Mouse (Mus musculus): ENCODE measurements around the gene Col4a4.

The Col4a4 gene

GRCm38 (mm10) chr1:82474461-82474961 lies 112.1 kb downstream of the Col4a4 start:
- DNase-seq, result no peak

DNA sequence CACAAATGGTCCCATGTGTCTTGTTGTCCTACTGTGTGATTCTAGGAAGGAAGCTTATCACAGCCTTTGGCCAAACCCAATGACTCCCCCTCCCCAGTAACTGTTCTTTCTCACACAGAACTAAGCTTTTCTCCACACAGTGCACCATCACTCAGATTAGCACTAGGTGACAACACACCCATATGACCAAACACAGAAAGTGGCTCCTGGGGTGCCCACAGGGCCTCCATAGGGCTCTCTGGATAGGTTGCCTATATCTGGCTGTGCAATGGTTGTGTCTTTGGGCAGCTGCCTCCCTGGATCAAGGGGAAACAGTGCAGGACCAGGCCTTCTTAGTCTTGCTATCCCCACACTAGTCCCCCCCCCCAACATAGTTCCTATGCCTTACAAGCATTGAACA lies 113.2 kb downstream of the Col4a4 start:
- no peak for DNase-seq

DNA sequence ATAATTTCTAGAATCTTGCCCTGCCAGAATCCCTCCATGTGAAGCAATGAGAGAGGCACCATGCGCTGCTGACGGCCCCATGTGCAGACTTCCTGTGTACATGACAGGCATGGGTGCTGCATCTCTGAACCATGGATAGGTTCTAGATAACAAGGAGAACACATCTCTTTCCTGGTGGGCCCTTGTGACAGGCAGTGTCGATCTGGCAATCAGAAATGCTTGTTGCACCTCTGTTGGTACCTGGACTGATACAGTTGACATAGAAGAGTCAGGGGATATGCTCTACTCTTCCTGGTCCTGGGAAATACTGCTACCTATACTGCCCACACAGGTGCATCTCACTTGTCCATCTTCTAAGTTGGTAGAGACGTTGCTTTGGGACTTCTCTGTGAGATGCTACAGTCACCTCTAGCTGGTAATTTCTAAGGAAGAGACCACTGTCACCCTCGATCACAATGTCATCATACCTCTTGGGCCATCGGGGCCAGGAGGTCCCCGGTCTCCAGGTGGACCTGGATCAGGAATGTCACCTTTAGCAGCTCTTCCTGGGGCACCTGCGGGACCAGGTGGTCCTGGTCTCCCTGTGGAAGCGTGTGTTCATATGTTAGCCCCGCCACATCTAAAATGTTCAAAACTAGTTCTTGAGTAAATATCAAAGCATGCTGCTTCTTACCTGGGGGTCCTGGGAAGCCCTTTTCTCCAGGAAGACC lies 116.0 kb downstream of the Col4a4 start:
- DNase-seq, result no peak

DNA sequence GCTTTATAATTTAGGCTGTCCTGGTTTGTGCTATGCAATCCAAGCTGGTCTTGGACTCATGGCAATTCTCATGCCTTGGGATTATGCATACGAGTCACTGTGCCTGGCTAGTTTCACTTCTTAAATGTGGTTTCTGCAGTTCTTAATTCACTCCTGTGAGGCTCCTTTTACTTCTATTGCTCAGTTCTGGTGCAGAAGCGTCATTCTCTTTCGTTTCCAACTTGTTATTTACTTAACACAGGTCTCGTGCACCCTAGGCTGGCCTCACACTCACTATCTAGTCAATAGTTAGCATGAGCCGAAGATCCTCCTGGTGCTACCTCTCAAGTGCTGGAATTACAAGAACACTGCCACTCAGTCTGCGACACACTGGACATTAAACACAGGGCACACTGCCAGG lies 117.8 kb downstream of the Col4a4 start:
- no peak for DNase-seq

GRCm38 (mm10) chr1:82465321-82465853 lies 121.3 kb downstream of the Col4a4 start:
- DNase-seq, result no peak

GRCm38 (mm10) chr1:82461041-82461440 lies 125.6 kb downstream of the Col4a4 start:
- DNase-seq, result no peak

- DNase-seq, result no peak
Measured at GRCm38 (mm10) chr1:82459926-82460325, 126.7 kb downstream of the Col4a4 start.

GRCm38 (mm10) chr1:82459350-82459749 lies 127.3 kb downstream of the Col4a4 start:
- no peak for DNase-seq

DNA sequence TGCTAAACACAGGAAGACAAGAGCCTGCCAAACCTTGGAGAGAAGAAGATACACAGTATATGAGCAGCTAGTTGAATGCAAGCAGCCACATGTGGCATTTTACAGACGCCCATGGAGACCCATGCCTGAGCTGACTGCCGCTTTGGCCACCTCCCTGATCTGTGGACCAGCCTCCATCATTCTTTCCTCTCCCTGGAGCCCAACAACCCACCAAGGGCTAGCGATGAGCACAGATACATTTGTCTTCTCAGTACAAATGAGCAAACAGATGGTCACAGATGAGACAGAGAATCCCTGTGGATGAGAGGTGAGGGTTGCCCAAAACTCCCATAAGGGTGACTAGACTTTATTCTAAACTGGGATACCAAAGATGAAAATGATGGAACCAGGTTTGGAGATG lies 132.6 kb downstream of the Col4a4 start:
- DNase-seq, result no peak

- no peak for DNase-seq
Measured at GRCm38 (mm10) chr1:82451927-82452651, 134.6 kb downstream of the Col4a4 start.

- DNase-seq, result no peak
Measured at GRCm38 (mm10) chr1:82449851-82450250, 136.8 kb downstream of the Col4a4 start.

- DNase-seq, result no peak
Measured at GRCm38 (mm10) chr1:82446049-82446448, 140.6 kb downstream of the Col4a4 start.

GRCm38 (mm10) chr1:82443517-82443916 lies 143.1 kb downstream of the Col4a4 start:
- DNase-seq, result no peak

DNA sequence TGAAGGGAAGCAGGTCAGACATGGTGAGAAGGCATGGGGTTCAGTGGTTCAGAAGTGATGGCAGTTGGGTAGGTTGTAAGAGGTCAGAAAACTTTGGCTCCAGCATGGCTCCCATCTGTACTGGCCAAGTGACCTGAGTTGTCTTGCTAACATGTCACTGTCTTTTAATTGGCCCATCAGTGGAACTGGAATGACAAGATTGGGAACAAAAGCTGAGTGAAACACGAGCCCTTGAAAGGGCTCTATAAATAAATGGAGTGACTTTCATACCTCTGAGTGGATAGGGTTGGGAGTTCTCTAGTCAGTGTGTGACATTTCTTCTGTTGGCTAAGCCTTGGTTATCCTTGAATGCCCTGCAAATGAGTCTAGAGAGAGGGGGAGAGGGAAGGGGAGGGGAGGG lies 146.5 kb downstream of the Col4a4 start:
- no peak for DNase-seq

GRCm38 (mm10) chr1:82437273-82437672 lies 149.4 kb downstream of the Col4a4 start:
- DNase-seq, result no peak

GRCm38 (mm10) chr1:82433649-82434005 lies 153.0 kb downstream of the Col4a4 start:
- DNase-seq, result no peak

DNA sequence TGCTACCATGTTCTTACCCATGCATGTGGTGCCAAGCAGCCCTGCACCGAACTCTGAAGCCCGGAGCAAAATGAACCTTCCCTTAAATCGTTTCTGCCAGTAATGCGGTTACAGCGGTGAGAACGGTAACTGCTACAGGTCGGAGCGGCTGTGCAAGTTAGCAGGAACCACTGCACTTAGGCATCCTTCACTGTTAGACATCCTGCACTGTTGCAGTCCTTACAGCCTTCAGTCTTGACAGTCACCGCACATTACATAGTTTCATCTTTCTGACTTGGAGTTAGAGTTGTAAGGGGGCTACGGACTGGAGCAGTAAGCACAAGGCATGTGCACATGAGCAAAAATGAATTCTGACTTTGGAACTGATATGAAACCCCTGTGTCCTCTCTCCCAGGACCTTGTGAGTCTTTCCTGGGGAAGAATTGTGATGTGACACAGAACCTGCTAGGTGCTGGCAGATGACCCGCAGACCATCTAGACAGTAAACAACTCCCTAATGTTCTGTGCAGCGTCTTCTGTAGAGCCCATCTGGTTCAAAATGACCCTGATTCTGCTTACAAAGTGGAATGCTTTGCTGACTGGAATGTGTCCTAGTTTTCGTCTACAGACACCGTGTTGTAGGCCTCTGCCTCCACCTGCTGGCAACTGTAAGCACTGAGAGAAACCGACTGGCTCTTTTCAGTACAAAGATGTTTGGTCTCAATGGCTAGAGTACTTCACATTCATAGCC lies 153.6 kb downstream of the Col4a4 start:
- no peak for DNase-seq

- no peak for DNase-seq
Measured at GRCm38 (mm10) chr1:82429061-82429460, 157.6 kb downstream of the Col4a4 start.

DNA sequence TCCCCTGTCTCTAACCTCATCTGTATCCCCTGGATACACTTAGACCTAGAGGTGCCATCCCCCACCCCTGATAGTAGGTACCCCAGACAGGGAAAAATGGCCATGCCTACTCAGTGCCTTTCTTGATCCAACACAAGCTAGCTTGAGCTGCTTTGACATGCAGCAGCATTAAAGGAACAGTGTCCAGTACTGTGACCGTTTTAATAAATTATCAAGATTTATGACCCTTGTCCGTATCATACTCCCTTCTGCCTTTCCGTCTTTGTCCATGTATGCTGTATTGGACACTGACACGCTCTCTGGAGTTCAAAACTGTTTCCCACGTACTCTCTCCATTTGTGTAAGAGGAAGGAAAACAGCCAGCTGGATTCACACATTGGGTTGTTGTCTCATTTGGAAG lies 158.9 kb downstream of the Col4a4 start:
- no peak for DNase-seq

DNA sequence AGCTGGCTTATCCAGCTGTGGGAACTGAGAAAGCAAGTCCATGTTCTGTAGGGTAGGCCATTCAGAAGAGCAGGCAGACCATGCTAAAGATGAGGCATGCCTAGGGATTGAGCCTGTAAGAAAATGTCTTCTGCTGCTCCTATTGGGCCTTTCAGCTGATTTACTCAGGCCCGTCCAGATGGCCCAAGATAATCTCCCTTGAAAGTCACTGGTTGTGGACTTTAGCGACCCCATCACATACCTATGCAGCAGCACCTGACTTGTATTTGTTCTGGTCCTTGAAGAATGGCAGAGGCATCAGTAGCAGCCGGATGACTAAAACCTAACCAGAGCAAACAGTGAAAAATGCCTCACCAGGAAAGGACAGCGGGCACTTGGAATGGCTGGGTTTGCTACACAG lies 171.0 kb downstream of the Col4a4 start:
- no peak for DNase-seq

DNA sequence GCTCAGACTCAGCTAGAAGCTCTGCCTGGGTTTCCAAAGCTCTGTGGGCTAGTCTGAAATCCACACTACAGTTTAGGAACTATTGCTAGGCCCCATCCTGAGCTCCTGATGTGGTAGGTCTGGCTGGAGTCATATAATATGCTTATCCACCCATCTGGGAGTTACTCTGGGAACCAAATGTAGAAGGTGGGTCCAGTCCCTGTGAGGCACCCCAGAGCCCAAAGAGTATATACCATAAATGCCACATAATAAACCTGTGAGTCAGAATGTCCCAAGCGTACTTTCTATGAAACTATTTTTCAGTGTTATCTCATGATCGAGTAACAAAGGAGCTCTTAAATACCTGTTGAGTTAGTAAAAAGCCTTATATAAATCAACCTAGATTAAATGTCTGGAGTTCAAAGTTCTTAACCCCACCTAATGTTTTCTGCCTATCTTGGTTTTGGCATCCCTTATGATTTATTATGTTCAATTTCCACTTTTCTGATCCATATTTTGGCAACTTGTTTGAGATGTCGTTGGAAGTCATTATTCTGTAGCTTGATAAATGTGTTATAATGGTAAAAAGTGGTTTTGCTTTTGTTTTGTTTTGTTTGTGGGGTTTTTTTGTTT lies 172.1 kb downstream of the Col4a4 start:
- DNase-seq, result no peak

DNA sequence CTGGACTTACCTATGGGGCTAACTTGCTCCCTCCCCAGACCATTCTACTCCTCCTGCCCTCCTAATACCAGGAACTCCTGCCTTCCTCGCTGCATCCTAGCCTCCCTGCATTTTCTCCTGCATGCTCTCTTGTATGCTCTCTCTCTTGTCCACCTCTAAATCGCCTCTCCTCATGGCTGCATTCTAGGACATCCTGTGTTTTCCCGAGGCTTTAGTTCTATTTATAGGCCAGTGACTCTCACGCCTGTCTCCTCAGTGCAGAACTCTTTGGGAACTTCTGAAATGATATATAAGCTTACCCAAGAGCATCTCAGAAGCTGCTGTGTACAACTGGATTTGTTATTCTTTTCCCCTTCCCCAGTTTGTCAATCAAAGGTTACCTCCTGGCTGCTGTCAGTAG lies 174.6 kb downstream of the Col4a4 start:
- DNase-seq, result no peak

DNA sequence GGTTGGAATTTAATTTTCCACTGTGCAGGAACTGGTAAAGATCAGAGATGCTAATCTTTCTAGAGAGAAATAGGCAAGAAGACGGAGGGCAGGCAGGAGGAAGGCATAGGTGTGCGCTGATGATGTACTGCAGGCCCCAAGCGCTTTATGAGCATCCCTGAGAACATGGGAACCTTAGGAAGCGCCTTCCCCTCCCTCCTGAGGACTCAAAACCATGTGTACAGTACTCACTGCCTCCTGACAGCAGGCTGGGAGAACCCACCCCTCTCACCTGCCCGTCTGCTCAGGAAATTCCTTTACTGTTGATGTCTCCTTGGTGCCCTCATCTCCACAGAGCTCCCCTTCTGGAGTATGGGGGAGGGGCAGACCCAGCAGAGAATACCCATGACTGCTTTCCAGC lies 175.1 kb downstream of the Col4a4 start:
- DNase-seq, result no peak

Data from thymus, adult 18-20 months (tissue).